Mouse (Mus musculus) kidney, postnatal 10 days (tissue): ENCODE data around the gene Mief2.

Experiments
- DNase-seq: peaks from one replicate; pipeline ENCODE4 v3.0.0; 2021; ENCODE audit warnings: mixed read lengths

Mief2 gene

GRCm38 (mm10) chr11:60779673-60780189 is 51.5 kb downstream of the Mief2 start:
- no peak for DNase-seq
